Mouse (Mus musculus): ENCODE measurements around the gene AC170998.1. TPM values are rescaled to one million over a fixed set of nuclear protein-coding genes. Genes with fewer than 3 reads are reported as not detected.

The AC170998.1 gene
- 1 to 10 TPM; 1.3 to 4.8 (median 1.5) TPM for total RNA-seq (2022)

- DNase-seq (ENCODE audit: low spot score in 2 of 2) = no peak
Observed at GRCm38 (mm10) chr17:28725783-28726182, at the start of gene AC170998.1. Gene AC170998.1, plus strand, starts transcription at chr17:28726083.

- no peak for DNase-seq (ENCODE audit: low spot score in 2 of 2)
Observed at GRCm38 (mm10) chr17:28682311-28683084, 43.4 kb upstream of the AC170998.1 start.

DNA sequence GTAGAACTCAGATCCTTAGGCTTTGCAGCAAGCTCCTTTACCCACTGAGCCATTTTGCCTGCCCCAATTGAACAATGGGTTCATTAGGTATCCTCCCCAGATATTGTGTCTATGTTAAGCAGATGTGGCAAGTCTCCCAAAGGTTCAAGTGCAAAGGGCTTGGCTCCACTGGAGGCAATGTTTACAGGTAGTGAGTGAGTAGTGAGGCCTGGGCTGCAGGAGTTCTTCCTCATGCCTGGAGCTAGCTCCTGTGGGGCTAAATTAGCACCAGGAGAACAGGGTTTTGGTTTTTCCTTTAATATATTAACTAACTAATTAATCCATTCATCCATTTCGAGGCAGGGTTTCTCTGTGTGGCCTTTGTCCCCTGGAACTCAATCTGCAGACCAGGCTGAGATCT is 42.3 kb upstream of the AC170998.1 start:
- no peak for DNase-seq (ENCODE audit: low spot score in 2 of 2)

- DNase-seq (ENCODE audit: low spot score in 2 of 2) = no peak
Observed at GRCm38 (mm10) chr17:28684631-28685030, 41.3 kb upstream of the AC170998.1 start.

GRCm38 (mm10) chr17:28687354-28687753 is 38.5 kb upstream of the AC170998.1 start:
- DNase-seq (ENCODE audit: low spot score in 2 of 2) = no peak

DNA sequence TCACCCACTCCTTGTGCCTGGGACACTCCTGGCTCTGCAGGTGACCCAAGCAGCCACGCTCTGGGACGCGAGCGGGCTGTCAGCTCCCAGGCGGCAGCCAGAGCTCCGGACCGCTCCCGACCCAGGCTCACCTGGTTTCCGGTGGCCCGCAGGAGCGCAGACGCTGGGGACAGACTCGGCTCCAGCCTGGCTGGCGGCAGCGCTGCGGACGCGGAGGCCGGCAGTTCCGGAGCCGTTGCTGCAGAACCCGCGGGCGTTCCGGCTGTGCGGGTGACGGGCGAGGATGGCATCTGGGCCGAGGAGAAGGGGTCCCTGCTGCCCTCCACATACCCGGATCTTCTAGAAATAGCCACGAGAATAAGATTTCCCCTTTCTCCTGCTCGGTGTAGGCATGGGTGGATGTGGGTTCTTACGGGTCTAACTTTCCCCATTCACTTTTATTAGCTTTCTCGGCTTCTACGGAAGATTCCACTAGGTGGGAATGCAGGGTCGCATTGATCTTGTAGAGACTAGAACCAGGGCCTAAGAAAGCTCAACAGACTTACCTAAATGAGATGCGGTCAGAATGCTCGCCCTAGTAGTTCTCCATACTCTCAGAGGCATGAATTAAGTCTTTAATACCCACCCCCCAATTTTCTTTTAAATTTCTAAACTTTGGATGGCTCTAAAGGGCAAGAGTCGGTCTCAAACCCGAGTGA is 36.1 kb upstream of the AC170998.1 start, which contains the start of gene Slc26a8:
Gene Slc26a8 (minus strand): TSS at position 648 of the 698 bp plus-strand sequence.
- DNase-seq (ENCODE audit: low spot score in 2 of 2) = no peak

GRCm38 (mm10) chr17:28690776-28691686 is 34.9 kb upstream of the AC170998.1 start, which contains the start of gene Mapk14:
Gene Mapk14, plus strand, starts transcription at chr17:28691329.
- DNase-seq (ENCODE audit: low spot score in 2 of 2) = peak; percentile 97 to 100

GRCm38 (mm10) chr17:28691687-28692340 is 34.1 kb upstream of the AC170998.1 start:
- peak in 1 of 2 experiments; percentile 34 for DNase-seq (ENCODE audit: low spot score in 2 of 2)

GRCm38 (mm10) chr17:28692341-28692710 is 33.6 kb upstream of the AC170998.1 start:
- no peak for DNase-seq (ENCODE audit: low spot score in 2 of 2)

DNA sequence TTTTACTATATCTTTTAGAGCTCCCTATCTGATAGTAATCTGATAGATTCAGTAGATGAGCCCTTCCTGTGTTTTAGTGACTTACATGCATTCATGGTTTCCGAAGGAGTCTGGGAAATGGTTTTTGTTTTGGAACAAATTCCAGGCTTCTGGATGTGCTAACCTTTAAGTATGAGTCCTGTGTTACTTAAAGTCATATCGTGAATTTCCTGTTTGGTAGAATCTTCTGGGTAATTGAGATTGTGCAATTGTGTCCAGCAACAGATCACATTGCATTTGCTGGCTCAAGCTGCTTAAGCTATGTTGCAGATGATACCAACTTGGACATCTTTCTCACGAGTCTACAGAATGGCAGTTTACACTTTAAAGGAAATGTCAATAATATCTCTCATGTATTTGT is 32.8 kb upstream of the AC170998.1 start:
- no peak for DNase-seq (ENCODE audit: low spot score in 2 of 2)

- DNase-seq (ENCODE audit: low spot score in 2 of 2) = no peak
Observed at GRCm38 (mm10) chr17:28694078-28694477, 31.8 kb upstream of the AC170998.1 start.

DNA sequence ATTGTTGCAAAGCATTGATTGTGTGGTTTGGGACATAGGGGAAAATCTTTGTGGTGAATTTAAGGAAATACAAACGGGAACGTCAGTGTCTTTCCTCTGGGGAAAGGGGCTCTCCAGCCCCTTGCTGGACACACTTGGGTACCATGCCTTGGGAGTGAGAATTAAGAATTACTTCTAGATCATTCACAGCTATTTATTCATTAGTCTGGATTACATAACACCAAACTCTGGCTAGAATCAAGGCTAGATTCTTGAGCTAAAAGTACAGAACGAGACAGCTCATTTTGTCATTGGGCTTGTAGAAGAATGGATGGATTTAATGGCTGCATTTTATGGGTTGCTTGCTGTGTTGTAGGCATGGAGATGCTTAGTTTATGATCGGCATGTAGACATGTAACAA is 31.1 kb upstream of the AC170998.1 start:
- DNase-seq (ENCODE audit: low spot score in 2 of 2) = no peak

DNA sequence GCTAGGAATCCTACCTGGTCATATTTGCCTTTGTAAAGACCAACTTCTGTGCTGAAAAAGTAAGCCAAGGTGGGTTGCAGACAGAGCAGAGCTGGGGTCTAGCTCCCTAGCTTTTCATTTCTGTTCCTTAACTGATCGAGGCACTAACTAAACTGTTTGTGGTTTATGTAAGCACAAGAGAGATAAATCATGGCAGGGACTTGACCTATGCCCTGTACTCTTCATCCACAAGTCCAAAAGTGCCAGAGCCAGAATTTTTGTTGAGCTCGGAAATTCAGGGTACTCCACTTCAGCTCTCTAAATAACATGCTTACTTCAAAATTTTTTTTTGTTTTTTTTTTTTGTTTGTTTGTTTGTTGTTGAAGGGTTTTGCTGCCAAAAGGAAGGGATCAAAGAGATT is 29.2 kb upstream of the AC170998.1 start:
- no peak for DNase-seq (ENCODE audit: low spot score in 2 of 2)

- DNase-seq (ENCODE audit: low spot score in 2 of 2) = peak in 1 of 2 experiments; percentile 49
Observed at GRCm38 (mm10) chr17:28697290-28698195, 28.3 kb upstream of the AC170998.1 start.

- DNase-seq (ENCODE audit: low spot score in 2 of 2) = no peak
Observed at GRCm38 (mm10) chr17:28698245-28698644, 27.6 kb upstream of the AC170998.1 start.

DNA sequence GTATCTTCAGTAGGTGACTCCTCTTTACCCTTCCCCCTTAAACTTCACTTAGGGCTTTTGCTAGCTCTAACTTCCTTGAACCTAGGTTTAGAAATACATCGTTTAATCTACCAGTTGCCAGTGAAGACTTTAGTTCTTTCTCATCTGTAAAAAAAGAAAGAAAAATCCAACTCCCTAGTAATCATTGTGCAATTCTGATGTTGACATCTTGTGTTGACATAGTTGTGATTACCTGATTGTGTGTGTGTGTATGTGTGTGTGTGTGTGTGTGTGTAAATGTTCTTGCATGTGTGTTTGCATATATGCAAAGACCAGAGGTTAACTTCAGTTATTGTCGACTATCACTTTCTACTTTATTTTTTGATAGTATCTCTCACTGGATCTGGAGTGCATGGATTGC is 27.2 kb upstream of the AC170998.1 start:
- DNase-seq (ENCODE audit: low spot score in 2 of 2) = no peak

- DNase-seq (ENCODE audit: low spot score in 2 of 2) = no peak
Observed at GRCm38 (mm10) chr17:28699789-28700188, 26.1 kb upstream of the AC170998.1 start.

- DNase-seq (ENCODE audit: low spot score in 2 of 2) = no peak
Observed at GRCm38 (mm10) chr17:28701171-28701570, 24.7 kb upstream of the AC170998.1 start.

- no peak for DNase-seq (ENCODE audit: low spot score in 2 of 2)
Observed at GRCm38 (mm10) chr17:28701737-28702136, 24.1 kb upstream of the AC170998.1 start.

- no peak for DNase-seq (ENCODE audit: low spot score in 2 of 2)
Observed at GRCm38 (mm10) chr17:28702646-28703045, 23.2 kb upstream of the AC170998.1 start.

Data from left cerebral cortex, adult 8-10 months (tissue).